Mouse (Mus musculus) mammary gland, adult 2 months (tissue): ENCODE results near the gene Vmn1r237. TPM values are rescaled to one million over a fixed set of nuclear protein-coding genes. Genes with fewer than 3 reads are reported as not detected.

Experiments
- polyA plus RNA-seq: library from polyadenylated mRNA; depleted of rRNA; stranded (reverse); fragments of >200 nt; gene quantifications from 2 replicates; pipeline ENCODE4 v1.2.3, GENCODE M21; 2012; ENCODE audit warnings: low replicate concordance; rRNA removed

The Vmn1r237 gene
- not detected in 2 replicates for polyA plus RNA-seq

DNA sequence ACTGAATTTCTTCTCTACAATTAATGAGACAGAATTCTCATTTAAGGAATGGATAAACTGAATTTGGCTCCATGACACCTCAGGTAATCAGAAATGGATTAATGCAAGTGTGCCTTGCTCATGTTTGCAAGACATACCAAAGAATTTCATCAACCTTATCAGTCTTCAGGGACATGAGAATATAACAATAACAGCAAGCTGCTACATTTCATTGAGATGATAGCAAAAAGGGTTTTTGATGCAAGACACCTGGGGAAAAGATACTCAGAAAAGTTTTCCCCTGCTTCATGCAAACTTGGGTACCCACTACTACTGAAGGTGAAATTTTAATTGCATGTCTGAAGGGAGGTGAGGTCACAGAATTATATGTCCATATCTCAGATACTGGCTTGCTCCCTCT, at the start of gene Vmn1r237:
Vmn1r237 (plus strand) TSS at position 301 of the 400 bp plus-strand sequence.

DNA sequence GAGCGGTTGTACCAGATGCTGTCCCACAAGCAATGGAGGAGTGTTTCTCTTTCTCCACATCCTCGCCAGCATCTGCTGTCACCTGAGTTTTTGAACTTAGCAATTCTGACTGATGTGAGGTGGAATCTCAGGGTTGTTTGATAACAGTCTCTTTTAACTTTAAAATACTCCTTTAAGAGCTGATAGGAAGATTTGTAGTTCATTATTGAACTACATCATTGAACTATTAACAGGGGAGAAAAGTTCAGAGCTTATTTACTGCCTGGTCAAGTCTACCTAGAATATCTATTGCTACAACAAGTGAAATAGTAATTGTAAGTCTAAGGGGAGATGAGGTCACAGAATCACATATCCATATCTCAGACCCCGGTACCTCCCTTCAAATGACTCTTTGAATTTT, 29.0 kb upstream of the Vmn1r237 start, which contains the start of gene Vmn1r236:
Vmn1r236 (plus strand) TSS at position 301 of the 400 bp plus-strand sequence.

Other genes with a start within 250 kb of the Vmn1r237 start
- not detected in 2 replicates for gene Vmn1r234, start 85.8 kb upstream of the Vmn1r237 start, polyA plus RNA-seq
- not detected in 2 replicates for gene Vmn1r235, start 55.5 kb upstream of the Vmn1r237 start, polyA plus RNA-seq
- not detected in 2 replicates for gene Vmn1r236, start 28.9 kb upstream of the Vmn1r237 start, polyA plus RNA-seq
- gene Zfp677, start 71.9 kb downstream of the Vmn1r237 start, polyA plus RNA-seq, result 0.13 and 0.47 TPM in 2 replicates
- 0.26 and 1.1 TPM in 2 replicates for gene Zfp54, start 111.4 kb downstream of the Vmn1r237 start, polyA plus RNA-seq
- gene Zfp51, start 138.5 kb downstream of the Vmn1r237 start, polyA plus RNA-seq, result 0.42 and 0.99 TPM in 2 replicates
- 1.5 and 2.2 TPM in 2 replicates for gene Zfp53, start 177.1 kb downstream of the Vmn1r237 start, polyA plus RNA-seq
- gene Zfp52, start 223.7 kb downstream of the Vmn1r237 start, polyA plus RNA-seq, result 0.14 and 0.76 TPM in 2 replicates